Mouse (Mus musculus): ENCODE measurements around the gene Cotl1. TPM values are rescaled to one million over a fixed set of nuclear protein-coding genes. Genes with fewer than 3 reads are reported as not detected.
A peak's percentile ranks its signal among the peaks of the same experiment; 100 is the strongest.

Gene Cotl1
- total and polyA plus RNA-seq, 2 experiments, result 12.4 to 40.3 TPM

- H3K27me3 ChIP-seq (ENCODE audit: control insufficient read depth, insufficient read depth, low read length), result no peaks in the 10 kb centered on the region
- WGBS, result 44% methylated on average over 4 of the region's 4 CpGs
- no peaks in the 10 kb centered on the region for H3K79me2 ChIP-seq (ENCODE audit: control insufficient read depth, insufficient read depth, low read length)
- no peak for DNase-seq (ENCODE audit: extremely low read depth, low read depth, low spot score)
- no peaks in the 10 kb centered on the region for H3K36me3 ChIP-seq (ENCODE audit: control insufficient read depth, insufficient read depth, low read length)
- H3K4me3 ChIP-seq (ENCODE audit: insufficient read depth, low read depth, low read length), result no peak overlapping the region
- H3K27ac ChIP-seq (replicated peaks; ENCODE audit: insufficient read depth, low read depth, low read length), result no peak overlapping the region
- no peak overlapping the region for H3K9ac ChIP-seq (ENCODE audit: low read depth, low read length)
- no peaks in the 10 kb centered on the region; the same call in 1 of the 2 replicates for H3K4me1 ChIP-seq (ENCODE audit: control insufficient read depth, insufficient read depth, low read length)
- no peak for TF ChIP-seq POLR2A (IDR thresholded peaks at IDR 0.05; ENCODE audit: extremely low read depth, insufficient read depth, low read length)
- no peak for TF ChIP-seq CTCF (IDR thresholded peaks at IDR 0.05; ENCODE audit: low read depth, low read length)
These were observed 39.2 kb downstream of the Cotl1 start for GRCm38 (mm10) chr8:119801168-119801567.

DNA sequence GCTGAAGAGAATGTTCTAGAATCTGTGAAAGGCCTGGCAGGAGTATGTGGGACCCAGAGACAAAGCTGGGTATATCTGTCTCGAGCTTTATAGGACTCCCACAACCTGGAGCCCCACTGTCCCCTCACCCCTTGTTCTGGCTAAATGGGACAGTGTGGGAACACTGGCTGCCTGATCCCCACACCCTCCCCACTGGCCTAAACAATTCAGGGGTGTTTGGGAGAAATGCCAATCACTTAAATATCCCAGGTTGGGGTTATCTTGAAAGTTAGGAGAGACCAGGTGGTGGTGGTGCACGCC is 41.4 kb downstream of the Cotl1 start:
- DNase-seq (ENCODE audit: extremely low read depth, low read depth, low spot score), result no peak
- H3K79me2 ChIP-seq (ENCODE audit: control insufficient read depth, insufficient read depth, low read length), result no peaks in the 10 kb centered on the region
- no peak overlapping the region for H3K27ac ChIP-seq (replicated peaks; ENCODE audit: insufficient read depth, low read depth, low read length)
- H3K36me3 ChIP-seq (ENCODE audit: control insufficient read depth, insufficient read depth, low read length), result no peaks in the 10 kb centered on the region
- H3K27me3 ChIP-seq (ENCODE audit: control insufficient read depth, insufficient read depth, low read length), result no peaks in the 10 kb centered on the region
- H3K4me1 ChIP-seq (ENCODE audit: control insufficient read depth, insufficient read depth, low read length), result no peaks in the 10 kb centered on the region; the same call in 1 of the 2 replicates
- no peak overlapping the region for H3K4me3 ChIP-seq (ENCODE audit: insufficient read depth, low read depth, low read length)
- TF ChIP-seq CTCF (IDR thresholded peaks at IDR 0.05; ENCODE audit: low read depth, low read length) (no peak), POLR2A (IDR thresholded peaks at IDR 0.05; ENCODE audit: extremely low read depth, insufficient read depth, low read length) (no peak)
- H3K9ac ChIP-seq (ENCODE audit: low read depth, low read length), result no peak overlapping the region
- 77% methylated on average over 2 of the region's 2 CpGs for WGBS

- H3K4me1 ChIP-seq (ENCODE audit: control insufficient read depth, insufficient read depth, low read length), result no peaks in the 10 kb centered on the region; the same call in 1 of the 2 replicates
- WGBS, result 28% methylated on average over 15 of the region's 15 CpGs
- no peak for DNase-seq (ENCODE audit: extremely low read depth, low read depth, low spot score)
- H3K79me2 ChIP-seq (ENCODE audit: control insufficient read depth, insufficient read depth, low read length), result no peaks in the 10 kb centered on the region
- TF ChIP-seq CTCF (IDR thresholded peaks at IDR 0.05; ENCODE audit: low read depth, low read length) (no peak), POLR2A (IDR thresholded peaks at IDR 0.05; ENCODE audit: extremely low read depth, insufficient read depth, low read length) (no peak)
- H3K4me3 ChIP-seq (ENCODE audit: insufficient read depth, low read depth, low read length), result 0 out of 2 replicates have a peak overlapping the region, but pooled peaks have one; percentile 22
- 0 out of 2 replicates have a peak overlapping the region, but pooled peaks have one; percentile 5 for H3K9ac ChIP-seq (ENCODE audit: low read depth, low read length)
- no peaks in the 10 kb centered on the region for H3K36me3 ChIP-seq (ENCODE audit: control insufficient read depth, insufficient read depth, low read length)
- no peak overlapping the region for H3K27ac ChIP-seq (replicated peaks; ENCODE audit: insufficient read depth, low read depth, low read length)
- H3K27me3 ChIP-seq (ENCODE audit: control insufficient read depth, insufficient read depth, low read length), result no peaks in the 10 kb centered on the region
These were observed 42.0 kb downstream of the Cotl1 start for GRCm38 (mm10) chr8:119798170-119798964.

- H3K4me1 ChIP-seq (ENCODE audit: control insufficient read depth, insufficient read depth, low read length), result no peaks in the 10 kb centered on the region; the same call in 1 of the 2 replicates
- DNase-seq (ENCODE audit: extremely low read depth, low read depth, low spot score), result no peak
- H3K27ac ChIP-seq (replicated peaks; ENCODE audit: insufficient read depth, low read depth, low read length), result no peak overlapping the region
- TF ChIP-seq POLR2A (IDR thresholded peaks at IDR 0.05; ENCODE audit: extremely low read depth, insufficient read depth, low read length) (no peak), CTCF (IDR thresholded peaks at IDR 0.05; ENCODE audit: low read depth, low read length) (no peak)
- H3K36me3 ChIP-seq (ENCODE audit: control insufficient read depth, insufficient read depth, low read length), result no peaks in the 10 kb centered on the region
- H3K4me3 ChIP-seq (ENCODE audit: insufficient read depth, low read depth, low read length), result no peak overlapping the region
- WGBS, result 90% methylated on average over 3 of the region's 3 CpGs
- H3K9ac ChIP-seq (ENCODE audit: low read depth, low read length), result no peak overlapping the region
- no peaks in the 10 kb centered on the region for H3K27me3 ChIP-seq (ENCODE audit: control insufficient read depth, insufficient read depth, low read length)
- no peaks in the 10 kb centered on the region for H3K79me2 ChIP-seq (ENCODE audit: control insufficient read depth, insufficient read depth, low read length)
These were observed 44.7 kb downstream of the Cotl1 start for GRCm38 (mm10) chr8:119795651-119796050.

DNA sequence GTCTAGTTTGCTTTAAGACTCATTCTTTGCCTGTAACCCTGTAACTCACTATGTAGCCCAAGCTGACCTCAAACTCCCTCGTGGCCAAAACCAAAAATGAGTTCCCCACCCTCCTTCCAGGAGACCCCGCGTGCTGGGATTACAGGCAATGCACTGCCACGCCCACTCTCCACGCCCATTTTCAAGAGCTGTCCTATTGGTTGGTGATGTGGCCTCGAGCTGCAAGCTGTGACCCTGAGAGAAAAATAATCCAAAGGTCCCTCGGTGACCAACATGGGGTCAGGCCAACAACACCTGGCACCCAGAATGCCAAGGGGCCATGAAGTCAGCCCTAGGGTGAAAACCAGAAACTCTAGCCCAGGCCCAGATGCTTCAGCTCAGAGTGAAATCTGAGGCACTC is 45.7 kb downstream of the Cotl1 start:
- H3K36me3 ChIP-seq (ENCODE audit: control insufficient read depth, insufficient read depth, low read length), result no peaks in the 10 kb centered on the region
- no peaks in the 10 kb centered on the region; the same call in 1 of the 2 replicates for H3K4me1 ChIP-seq (ENCODE audit: control insufficient read depth, insufficient read depth, low read length)
- H3K4me3 ChIP-seq (ENCODE audit: insufficient read depth, low read depth, low read length), result no peak overlapping the region
- WGBS, result 60% methylated on average over 7 of the region's 7 CpGs
- TF ChIP-seq POLR2A (IDR thresholded peaks at IDR 0.05; ENCODE audit: extremely low read depth, insufficient read depth, low read length), result no peak
- TF ChIP-seq CTCF (IDR thresholded peaks at IDR 0.05; ENCODE audit: low read depth, low read length), result no peak
- no peaks in the 10 kb centered on the region for H3K79me2 ChIP-seq (ENCODE audit: control insufficient read depth, insufficient read depth, low read length)
- H3K27me3 ChIP-seq (ENCODE audit: control insufficient read depth, insufficient read depth, low read length), result no peaks in the 10 kb centered on the region
- no peak overlapping the region for H3K27ac ChIP-seq (replicated peaks; ENCODE audit: insufficient read depth, low read depth, low read length)
- DNase-seq (ENCODE audit: extremely low read depth, low read depth, low spot score), result no peak
- H3K9ac ChIP-seq (ENCODE audit: low read depth, low read length), result no peak overlapping the region
